Mouse (Mus musculus): Measurements from ENCODE around the gene Zfpl1. TPM values are rescaled to one million over a fixed set of nuclear protein-coding genes. Genes with fewer than 3 reads are reported as not detected.
A peak's percentile ranks its signal among the peaks of the same experiment; 100 is the strongest.
"Not testable (repeated sequence)": the region's sequence is repeated elsewhere in the genome, so short reads cannot be mapped to it uniquely, and the experiment has no call there.

Zfpl1 gene
- total RNA-seq (2021), result 10 to 100 TPM; 13.8 to 15.6 TPM
- polyA plus RNA-seq (2012; rRNA removed), result 47.5 and 50.7 TPM in 2 replicates
- long read RNA-seq, transcript Zfpl1-201 (8 exons, 1,287 nt), result minor isoform, 6 of 26 reads
- long read RNA-seq, transcript Zfpl1-208 (8 exons, 922 nt), result major isoform, 12 of 26 reads
- long read RNA-seq, partial matches to known transcripts, result 7 of 26 reads
- long read RNA-seq, other reads (novel, unspliced or antisense), result 1 of 26 reads

DNA sequence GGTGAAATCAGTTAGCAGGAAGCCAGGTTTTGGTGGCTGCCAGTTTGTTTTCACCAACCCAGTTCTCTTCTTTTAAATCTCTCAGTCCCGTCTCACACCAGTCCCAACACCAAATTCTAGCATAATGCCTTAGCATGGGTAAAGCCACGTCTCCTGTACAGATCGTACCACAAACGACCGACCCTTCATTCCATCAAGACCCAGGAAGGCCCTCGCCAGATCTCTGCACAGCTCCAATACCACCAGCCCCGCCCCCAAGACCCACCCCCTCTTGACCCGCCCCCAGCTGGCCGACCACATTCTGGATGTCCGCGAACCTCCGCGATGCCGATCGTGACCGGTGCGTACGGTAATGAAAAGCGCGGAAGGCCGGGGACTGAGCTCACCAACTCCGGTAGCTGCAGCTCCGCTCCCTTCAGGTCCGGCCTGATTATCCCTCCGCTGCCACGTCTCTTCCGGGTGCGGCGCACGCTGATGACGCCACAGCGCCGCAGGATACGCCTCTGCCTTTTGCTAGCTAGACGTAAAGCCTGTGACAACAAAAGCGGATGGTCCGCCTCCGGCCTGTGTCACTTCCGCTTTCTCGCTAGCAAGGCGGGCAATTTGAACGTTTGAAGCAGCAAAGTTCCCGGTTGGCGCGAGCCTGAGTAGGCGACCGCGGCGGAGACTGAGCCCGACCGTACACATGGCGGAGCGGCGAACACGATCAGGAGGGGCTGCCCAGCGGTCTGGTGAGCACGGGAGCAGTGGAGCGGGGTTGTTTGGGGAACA, at the start of gene Zfpl1, which contains the start of gene Cdca5:
Zfpl1 (minus strand) TSS at position 479 of the 771 bp plus-strand sequence.
Cdca5 (plus strand) TSS at position 506 of the 771 bp plus-strand sequence.
- Histone ChIP-seq H3K36me3 (ENCODE audit: control insufficient read depth, insufficient read depth, low read length) (no peaks in the 10 kb centered on the region), H3K4me3 (peak within 1 kb of the TSS; percentile 62), H3K27ac (peak within 1 kb of the TSS; percentile 70), H3K27me3 (ENCODE audit: control insufficient read depth, insufficient read depth, low read length) (no peaks in the 10 kb centered on the region), H3K4me1 (ENCODE audit: control insufficient read depth, insufficient read depth, low read length) (peaks cover 4% of the 10 kb centered on the region), H3K79me2 (replicated peaks; ENCODE audit: control insufficient read depth, insufficient read depth, low read length) (0 out of 2 replicates have a peak, but pooled peaks cover 2% of the 10 kb centered on the region), H3K9ac (ENCODE audit: low read depth, low read length) (peak within 1 kb of the TSS; percentile 48)
- under 1% methylated on average over 58 of the region's 58 CpGs for WGBS
- peak; percentile 97 for DNase-seq
- intact Hi-C loops (cut with DNase I), result loop anchor here (1.0 to 10.0 kb wide), 3 partner anchors 26 to 250 kb away; partner anchors contain the start of genes Men1 and Sac3d1
- TF ChIP-seq EP300 (IDR thresholded peaks at IDR 0.05; ENCODE audit: insufficient read depth, low read depth, low read length) (peak; percentile 94), CTCF (IDR thresholded peaks at IDR 0.05) (peak; percentile 15), POLR2A (IDR thresholded peaks at IDR 0.05; ENCODE audit: insufficient read depth, low read depth, low read length) (peak; percentile 74; the same call in 1 of the 2 replicates)

GRCm38 (mm10) chr19:6133197-6133596, 48.4 kb upstream of the Zfpl1 start:
- H3K4me3 ChIP-seq; H3K79me2 ChIP-seq (replicated peaks; ENCODE audit: control insufficient read depth, insufficient read depth, low read length); H3K36me3 ChIP-seq (ENCODE audit: control insufficient read depth, insufficient read depth, low read length); H3K4me1 ChIP-seq (ENCODE audit: control insufficient read depth, insufficient read depth, low read length); DNase-seq; H3K27ac ChIP-seq; H3K27me3 ChIP-seq (ENCODE audit: control insufficient read depth, insufficient read depth, low read length); intact Hi-C loops (cut with DNase I); H3K9ac ChIP-seq (ENCODE audit: low read depth, low read length): not testable (repeated sequence)
- 48% methylated on average over 1 of the region's 1 CpGs for WGBS

- intact Hi-C loops (cut with DNase I), result no loop called here
- Histone ChIP-seq H3K4me1 (ENCODE audit: control insufficient read depth, insufficient read depth, low read length) (no peaks in the 10 kb centered on the region), H3K79me2 (replicated peaks; ENCODE audit: control insufficient read depth, insufficient read depth, low read length) (no peaks in the 10 kb centered on the region), H3K36me3 (ENCODE audit: control insufficient read depth, insufficient read depth, low read length) (no peaks in the 10 kb centered on the region), H3K27ac (no peak overlapping the region), H3K9ac (ENCODE audit: low read depth, low read length) (no peak overlapping the region), H3K27me3 (ENCODE audit: control insufficient read depth, insufficient read depth, low read length) (no peaks in the 10 kb centered on the region), H3K4me3 (no peak overlapping the region)
- 81% methylated on average over 7 of the region's 7 CpGs for WGBS
- no peak for DNase-seq
- no peak for TF ChIP-seq EP300 (IDR thresholded peaks at IDR 0.05; ENCODE audit: insufficient read depth, low read depth, low read length)
- no peak for TF ChIP-seq CTCF (IDR thresholded peaks at IDR 0.05)
- TF ChIP-seq POLR2A (IDR thresholded peaks at IDR 0.05; ENCODE audit: insufficient read depth, low read depth, low read length), result no peak
These were observed 47.5 kb upstream of the Zfpl1 start for GRCm38 (mm10) chr19:6132171-6132827.

GRCm38 (mm10) chr19:6130414-6131128, 45.8 kb upstream of the Zfpl1 start:
- H3K27ac ChIP-seq, result not testable (repeated sequence)

DNA sequence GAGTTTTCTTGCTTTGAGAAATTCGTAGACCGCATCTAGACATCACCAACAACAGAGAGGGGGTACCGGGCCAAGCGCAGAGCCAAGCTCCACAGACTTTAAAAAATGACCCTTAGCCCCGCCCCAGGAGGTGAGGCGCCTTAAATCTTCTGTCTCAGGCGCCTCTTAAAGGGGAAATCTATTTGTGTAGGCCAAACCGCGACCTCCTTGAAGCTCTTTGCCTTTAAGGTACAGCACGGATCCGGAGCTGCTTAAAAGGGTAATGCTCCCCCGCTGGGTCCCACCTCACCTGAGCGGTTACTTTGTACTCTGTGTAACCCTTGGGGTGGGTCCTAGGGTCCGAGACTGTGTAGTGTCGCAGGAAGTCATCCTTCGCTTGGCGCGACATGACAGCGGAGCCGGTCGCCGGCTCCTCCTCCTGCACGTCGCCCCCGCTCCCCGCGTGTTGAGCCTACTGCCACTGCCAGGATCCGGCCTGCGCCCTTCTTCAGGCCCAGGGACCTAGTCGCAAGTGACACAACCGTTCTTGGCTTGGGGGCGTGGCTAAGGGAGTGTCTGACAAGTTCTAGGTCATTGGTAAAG, 43.1 kb upstream of the Zfpl1 start, which contains the start of gene Snx15:
Snx15 (minus strand) TSS at position 545 of the 582 bp plus-strand sequence.
- H3K4me1 ChIP-seq (ENCODE audit: control insufficient read depth, insufficient read depth, low read length), result peaks cover 1% of the 10 kb centered on the region; the same call in 1 of the 2 replicates
- WGBS, result under 1% methylated on average over 32 of the region's 32 CpGs
- intact Hi-C loops (cut with DNase I), result loop anchor here (1.0 to 10.0 kb wide), 5 partner anchors 12 to 401 kb away; partner anchors contain the start of genes Batf2, Ehbp1l1, Fam89b and Syvn1

More at GRCm38 (mm10) chr19:6130414-6131128, 45.8 kb upstream of the Zfpl1 start:
- H3K27me3 ChIP-seq (ENCODE audit: control insufficient read depth, insufficient read depth, low read length); H3K36me3 ChIP-seq (ENCODE audit: control insufficient read depth, insufficient read depth, low read length); intact Hi-C loops (cut with DNase I); H3K9ac ChIP-seq (ENCODE audit: low read depth, low read length); H3K4me3 ChIP-seq; H3K79me2 ChIP-seq (replicated peaks; ENCODE audit: control insufficient read depth, insufficient read depth, low read length); H3K4me1 ChIP-seq (ENCODE audit: control insufficient read depth, insufficient read depth, low read length); DNase-seq: not testable (repeated sequence)
- 72% methylated on average over 7 of the region's 7 CpGs for WGBS

More for the DNA sequence above, 43.1 kb upstream of the Zfpl1 start, which contains the start of gene Snx15:
- DNase-seq, result peak; percentile 93 to 96
- no peaks in the 10 kb centered on the region for H3K27me3 ChIP-seq (ENCODE audit: control insufficient read depth, insufficient read depth, low read length)
- peak within 1 kb of the TSS; percentile 81 for H3K9ac ChIP-seq (ENCODE audit: low read depth, low read length)
- H3K4me3 ChIP-seq, result peak within 1 kb of the TSS; percentile 90
- no peaks in the 10 kb centered on the region for H3K36me3 ChIP-seq (ENCODE audit: control insufficient read depth, insufficient read depth, low read length)
- TF ChIP-seq CTCF (IDR thresholded peaks at IDR 0.05) (no peak), POLR2A (IDR thresholded peaks at IDR 0.05; ENCODE audit: insufficient read depth, low read depth, low read length) (peak; percentile 67), EP300 (IDR thresholded peaks at IDR 0.05; ENCODE audit: insufficient read depth, low read depth, low read length) (peak; percentile 56; the same call in 1 of the 2 replicates)
- H3K27ac ChIP-seq, result peak within 1 kb of the TSS; percentile 91
- no peaks in the 10 kb centered on the region for H3K79me2 ChIP-seq (replicated peaks; ENCODE audit: control insufficient read depth, insufficient read depth, low read length)

Data from heart, adult 2 months (tissue).